Mouse (Mus musculus): ENCODE data around the gene Surf2. TPM values are rescaled to one million over a fixed set of nuclear protein-coding genes. Genes with fewer than 3 reads are reported as not detected.

The Surf2 gene
- polyA plus RNA-seq, 1 experiment from 2014 or later: 56.7 TPM

- H3K4me2 ChIP-seq (replicated peaks): no peak overlapping the region
- no peak overlapping the region for H3K4me3 ChIP-seq
- no peak overlapping the region for H3K27ac ChIP-seq (replicated peaks)
- no peaks in the 10 kb centered on the region for H3K27me3 ChIP-seq
- ATAC-seq (ENCODE audit: low FRiP score, low read depth): no peak
- no peaks in the 10 kb centered on the region for H3K9me3 ChIP-seq
- no peak overlapping the region for H3K9ac ChIP-seq (replicated peaks)
- WGBS: 65% methylated on average over 4 of the region's 4 CpGs
- H3K4me1 ChIP-seq: peaks cover 44% of the 10 kb centered on the region
- peaks cover 43% of the 10 kb centered on the region for H3K36me3 ChIP-seq
Observed at GRCm38 (mm10) chr2:26907109-26907508, 9.1 kb upstream of the Surf2 start.

- WGBS: 83% methylated on average over 18 of the region's 18 CpGs
- Histone ChIP-seq H3K27ac (replicated peaks) (no peak overlapping the region), H3K9me3 (no peaks in the 10 kb centered on the region), H3K27me3 (no peaks in the 10 kb centered on the region), H3K36me3 (peaks cover 61% of the 10 kb centered on the region), H3K4me2 (replicated peaks) (peak overlapping the region; percentile 72), H3K9ac (replicated peaks) (peak overlapping the region; percentile 84), H3K4me3 (peak overlapping the region; percentile 89), H3K4me1 (peaks cover 43% of the 10 kb centered on the region)
- no peak for ATAC-seq (ENCODE audit: low FRiP score, low read depth)
Observed at GRCm38 (mm10) chr2:26908710-26909386, 7.3 kb upstream of the Surf2 start.

- H3K9me3 ChIP-seq: no peaks in the 10 kb centered on the region
- H3K36me3 ChIP-seq: peaks cover 65% of the 10 kb centered on the region
- H3K27ac ChIP-seq (replicated peaks): 0 out of 2 replicates have a peak overlapping the region, but pooled peaks have one; percentile 95
- peaks cover 41% of the 10 kb centered on the region for H3K4me1 ChIP-seq
- peak overlapping the region; percentile 89 for H3K4me3 ChIP-seq
- H3K4me2 ChIP-seq (replicated peaks): peak overlapping the region; percentile 72
- peak overlapping the region; percentile 84 for H3K9ac ChIP-seq (replicated peaks)
- no peaks in the 10 kb centered on the region for H3K27me3 ChIP-seq
- ATAC-seq (ENCODE audit: low FRiP score, low read depth): no peak
Observed at GRCm38 (mm10) chr2:26909387-26909784, 6.8 kb upstream of the Surf2 start.

- H3K9me3 ChIP-seq: no peaks in the 10 kb centered on the region
- no peaks in the 10 kb centered on the region for H3K27me3 ChIP-seq
- peak within 1 kb of the TSS; percentile 95 for H3K27ac ChIP-seq (replicated peaks)
- peaks cover 50% of the 10 kb centered on the region for H3K4me1 ChIP-seq
- peaks cover 60% of the 10 kb centered on the region for H3K36me3 ChIP-seq
- peak within 1 kb of the TSS; percentile 100 for H3K4me2 ChIP-seq (replicated peaks)
- under 1% methylated on average over 74 of the region's 74 CpGs for WGBS
- H3K4me3 ChIP-seq: peak within 1 kb of the TSS; percentile 89
- ATAC-seq (ENCODE audit: low FRiP score, low read depth): peak; percentile 90
- peak within 1 kb of the TSS; percentile 98 for H3K9ac ChIP-seq (replicated peaks)
Observed at GRCm38 (mm10) chr2:26910124-26910993, 5.8 kb upstream of the Surf2 start, which contains the start of the genes Med22 and Rpl7a. Gene Med22, minus strand, starts transcription at chr2:26910677. Gene Rpl7a, plus strand, starts transcription at chr2:26910764.

GRCm38 (mm10) chr2:26910994-26911765, 5.0 kb upstream of the Surf2 start:
- under 1% methylated on average over 37 of the region's 37 CpGs for WGBS
- Histone ChIP-seq H3K36me3 (peaks cover 52% of the 10 kb centered on the region), H3K4me2 (replicated peaks) (peak overlapping the region; percentile 100), H3K4me1 (peaks cover 56% of the 10 kb centered on the region), H3K27me3 (no peaks in the 10 kb centered on the region), H3K4me3 (peak overlapping the region; percentile 89), H3K27ac (replicated peaks) (peak overlapping the region; percentile 95), H3K9ac (replicated peaks) (peak overlapping the region; percentile 98), H3K9me3 (no peaks in the 10 kb centered on the region)
- peak; percentile 41 for ATAC-seq (ENCODE audit: low FRiP score, low read depth)

- H3K4me1 ChIP-seq: peaks cover 64% of the 10 kb centered on the region
Observed at GRCm38 (mm10) chr2:26912253-26912770, 3.9 kb upstream of the Surf2 start.

GRCm38 (mm10) chr2:26913416-26914147, 2.6 kb upstream of the Surf2 start:
- Histone ChIP-seq H3K4me3 (no peak overlapping the region), H3K36me3 (peaks cover 40% of the 10 kb centered on the region), H3K4me1 (peaks cover 57% of the 10 kb centered on the region), H3K27ac (replicated peaks) (no peak overlapping the region), H3K9ac (replicated peaks) (no peak overlapping the region), H3K27me3 (no peaks in the 10 kb centered on the region), H3K4me2 (replicated peaks) (no peak overlapping the region), H3K9me3 (no peaks in the 10 kb centered on the region)
- WGBS: 90% methylated on average over 17 of the region's 17 CpGs
- ATAC-seq (ENCODE audit: low FRiP score, low read depth): no peak

More at GRCm38 (mm10) chr2:26912253-26912770, 3.9 kb upstream of the Surf2 start:
- no peak for ATAC-seq (ENCODE audit: low FRiP score, low read depth)
- peak overlapping the region; percentile 89 for H3K4me3 ChIP-seq
- H3K9ac ChIP-seq (replicated peaks): peak overlapping the region; percentile 98
- H3K4me2 ChIP-seq (replicated peaks): peak overlapping the region; percentile 100
- no peaks in the 10 kb centered on the region for H3K27me3 ChIP-seq
- H3K36me3 ChIP-seq: peaks cover 42% of the 10 kb centered on the region
- no peak overlapping the region for H3K27ac ChIP-seq (replicated peaks)
- H3K9me3 ChIP-seq: no peaks in the 10 kb centered on the region
- 76% methylated on average over 5 of the region's 5 CpGs for WGBS

- Histone ChIP-seq H3K4me3 (no peak overlapping the region), H3K36me3 (peaks cover 48% of the 10 kb centered on the region), H3K27me3 (no peaks in the 10 kb centered on the region), H3K9ac (replicated peaks) (no peak overlapping the region), H3K4me2 (replicated peaks) (peak overlapping the region; percentile 90; the same call in 1 of the 2 replicates), H3K4me1 (peaks cover 50% of the 10 kb centered on the region), H3K27ac (replicated peaks) (no peak overlapping the region), H3K9me3 (no peaks in the 10 kb centered on the region)
- WGBS: 68% methylated on average over 8 of the region's 8 CpGs
- ATAC-seq (ENCODE audit: low FRiP score, low read depth): no peak
Observed at GRCm38 (mm10) chr2:26914148-26914941, 1.8 kb upstream of the Surf2 start.

- whole genome bisulfite sequencing: 3% methylated on average over 13 of the region's 13 CpGs
- no peak for ATAC-seq (ENCODE audit: low FRiP score, low read depth)
Observed at GRCm38 (mm10) chr2:26916738-26917137, 571 bp downstream of the Surf2 start.

GRCm38 (mm10) chr2:26919684-26920083, 3.5 kb downstream of the Surf2 start:
- Histone ChIP-seq H3K4me3 (no peak overlapping the region), H3K9me3 (no peaks in the 10 kb centered on the region), H3K27me3 (no peaks in the 10 kb centered on the region), H3K9ac (replicated peaks) (no peak overlapping the region), H3K36me3 (peaks cover 68% of the 10 kb centered on the region), H3K4me1 (peaks cover 26% of the 10 kb centered on the region), H3K4me2 (replicated peaks) (no peak overlapping the region), H3K27ac (replicated peaks) (no peak overlapping the region)
- ATAC-seq (ENCODE audit: low FRiP score, low read depth): no peak
- WGBS: 87% methylated on average over 3 of the region's 3 CpGs

More at GRCm38 (mm10) chr2:26916738-26917137, 571 bp downstream of the Surf2 start:
- Histone ChIP-seq H3K4me2 (replicated peaks) (peak overlapping the region; percentile 90), H3K36me3 (peaks cover 68% of the 10 kb centered on the region), H3K27me3 (no peaks in the 10 kb centered on the region), H3K27ac (replicated peaks) (peak overlapping the region; percentile 62), H3K9me3 (no peaks in the 10 kb centered on the region), H3K4me3 (peak overlapping the region; percentile 74), H3K9ac (replicated peaks) (peak overlapping the region; percentile 76), H3K4me1 (peaks cover 40% of the 10 kb centered on the region)
